Mouse (Mus musculus): ENCODE results near the gene Kcns1.

Gene Kcns1

DNA sequence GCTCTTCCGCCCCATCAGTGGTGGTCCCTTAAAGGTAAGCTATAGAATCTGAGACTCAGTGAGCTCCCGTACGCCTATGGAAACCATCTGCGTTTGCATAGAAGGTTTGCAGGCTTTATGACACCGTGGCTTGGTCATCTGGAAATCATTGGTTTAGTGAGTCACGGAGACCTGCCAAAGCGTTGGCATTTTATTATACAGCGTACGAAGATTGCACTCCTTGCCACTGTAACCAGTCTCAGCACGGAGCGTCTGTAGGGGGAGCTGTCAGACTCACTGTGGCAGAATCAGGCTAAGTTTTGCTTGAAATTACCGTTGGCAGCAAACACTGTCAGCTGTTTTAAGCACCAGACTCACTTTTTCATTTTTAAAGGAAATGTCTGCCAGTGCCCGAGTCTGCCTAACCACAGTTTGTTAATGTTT lies 44.4 kb downstream of the Kcns1 start:
- peak in 1 of 2 experiments; percentile 43 for DNase-seq (ENCODE audit: low spot score in 2 of 2)

DNA sequence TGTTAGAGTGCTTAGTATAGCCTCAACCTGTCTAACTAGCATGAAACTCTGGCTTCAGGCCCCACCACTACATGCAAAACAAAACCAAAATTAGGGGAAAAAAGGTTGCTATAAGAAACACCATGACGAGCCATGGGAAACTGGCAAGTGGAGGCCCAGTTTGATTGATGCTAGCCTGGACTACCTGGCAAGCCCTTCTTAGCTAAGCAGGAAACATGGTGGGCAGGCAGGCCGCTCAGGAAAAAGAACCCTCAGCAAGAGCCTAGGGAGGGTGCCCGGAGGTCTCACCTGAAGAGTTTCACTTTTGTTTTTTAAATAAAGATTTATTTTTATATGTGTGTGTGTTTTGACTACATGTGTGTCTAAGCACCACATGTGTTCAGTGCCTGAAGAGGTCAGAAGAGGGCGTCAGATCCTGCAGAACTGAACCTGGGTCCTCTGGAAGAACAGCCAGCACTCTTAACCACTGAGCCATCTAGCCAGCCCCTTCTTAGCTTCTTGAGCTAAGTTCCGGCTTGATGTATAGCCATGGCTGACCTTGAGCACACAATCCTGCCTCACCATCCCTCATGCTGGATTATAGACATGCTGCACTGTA lies 47.6 kb downstream of the Kcns1 start:
- no peak for DNase-seq (ENCODE audit: low spot score in 2 of 2)

DNA sequence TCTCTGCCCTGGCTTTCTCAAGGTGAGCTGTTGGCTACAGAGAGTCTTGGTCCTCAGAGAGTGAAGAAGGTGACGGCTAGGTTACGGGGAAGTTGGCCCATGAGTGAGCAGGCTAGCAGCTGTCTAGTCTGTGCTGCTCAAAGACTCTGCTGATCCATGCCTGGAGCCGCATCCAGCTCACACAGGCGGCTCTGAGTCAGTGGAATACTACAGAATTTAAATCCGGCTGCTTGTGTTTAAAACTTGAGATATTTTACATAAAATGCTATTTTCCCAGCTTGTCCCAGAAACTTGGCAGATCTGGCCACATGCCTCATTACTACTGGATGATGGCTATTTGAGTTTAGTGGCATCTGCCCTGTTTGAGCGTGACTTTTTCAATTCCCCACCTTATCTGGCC lies 51.4 kb downstream of the Kcns1 start:
- no peak for DNase-seq (ENCODE audit: low spot score in 2 of 2)

DNA sequence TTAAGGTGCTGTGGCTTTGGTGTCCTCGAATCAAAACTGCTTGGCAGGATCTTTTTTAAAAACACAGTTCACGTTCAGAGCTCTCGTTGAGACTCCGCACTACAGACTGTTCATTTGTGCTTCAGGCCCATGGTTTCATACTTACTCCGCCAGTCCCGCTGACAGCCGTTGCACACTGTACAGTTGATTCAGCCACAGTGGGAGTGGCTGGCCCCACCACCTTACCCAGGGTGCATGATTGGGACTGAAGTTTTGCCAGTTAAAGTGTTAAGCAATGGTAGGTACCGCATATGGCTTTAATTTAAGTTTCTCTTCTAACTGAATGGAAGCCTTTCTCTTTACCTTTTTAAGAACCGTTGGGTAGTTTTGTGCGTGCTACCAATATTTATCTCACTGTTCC lies 55.4 kb downstream of the Kcns1 start:
- DNase-seq (ENCODE audit: low spot score in 2 of 2) = no peak

DNA sequence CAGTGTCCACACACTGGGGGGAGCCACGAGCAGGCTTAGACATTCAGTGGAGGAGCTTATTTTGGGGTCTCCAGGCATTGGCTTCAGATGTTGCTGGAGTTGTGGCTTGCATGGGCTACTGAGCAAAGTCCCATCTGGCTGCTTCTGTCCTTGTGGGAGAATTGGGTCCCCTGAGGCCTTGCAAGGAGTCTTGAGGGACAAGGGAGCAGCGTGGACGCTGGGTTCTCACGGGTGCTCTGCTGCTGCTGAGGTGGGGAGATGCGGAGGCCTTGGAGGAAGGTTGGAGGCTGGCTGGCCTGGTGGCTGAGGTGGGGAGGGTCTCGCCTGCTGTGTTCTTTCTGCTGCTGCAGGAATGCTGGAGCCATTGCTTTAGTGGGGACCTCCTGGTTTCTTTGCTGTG lies 56.9 kb downstream of the Kcns1 start:
- no peak for DNase-seq (ENCODE audit: low spot score in 2 of 2)

All from frontal cortex, postnatal 10 days (tissue).